Mouse (Mus musculus) C2C12 (cell line): ENCODE data around the gene Gm20388. TPM values are rescaled to one million over a fixed set of nuclear protein-coding genes. Genes with fewer than 3 reads are reported as not detected.

Experiments
- H3K27me3 ChIP-seq: one replicate; pipeline ENCODE4 v1.6.1; 2011; ENCODE audit not compliant: control insufficient read depth, insufficient read depth, insufficient read length
- H3K36me3 ChIP-seq: one replicate; pipeline ENCODE4 v1.6.1; 2011; ENCODE audit not compliant: control insufficient read depth, insufficient read depth
- H3K4me3 ChIP-seq: one replicate; pipeline ENCODE4 v1.5.1; 2011; ENCODE audit warnings: mild to moderate bottlenecking, control low read depth; ENCODE audit not compliant: poor library complexity, insufficient read depth, severe bottlenecking
- H3K79me2 ChIP-seq: one replicate; pipeline ENCODE4 v1.6.1; 2011; ENCODE audit not compliant: control insufficient read depth, insufficient read depth
- H3K79me3 ChIP-seq: one replicate; pipeline ENCODE4 v1.6.1; 2011; ENCODE audit warnings: low read depth, control low read depth
- H3ac ChIP-seq: one replicate; pipeline ENCODE3; 2011; ENCODE audit warnings: low read depth; ENCODE audit not compliant: control insufficient read depth, insufficient read length
- CEBPB ChIP-seq: IDR thresholded peaks from one replicate; pipeline ENCODE4 v1.6.1; 2011; ENCODE audit warnings: low read depth, mild to moderate bottlenecking, control low read depth, moderate library complexity
- CTCF ChIP-seq: IDR thresholded peaks from one replicate; pipeline ENCODE4 v1.5.1; 2011; ENCODE audit not compliant: control insufficient read depth, insufficient read depth, insufficient read length
- FOSL1 ChIP-seq: IDR thresholded peaks from one replicate; pipeline ENCODE4 v1.8.0; 2011; ENCODE audit warnings: mild to moderate bottlenecking, low read length; ENCODE audit not compliant: poor library complexity, insufficient read depth, severe bottlenecking
- MAX ChIP-seq: IDR thresholded peaks from one replicate; pipeline ENCODE4 v1.6.1; 2011; ENCODE audit warnings: mild to moderate bottlenecking, control low read depth
- MYOD1 ChIP-seq: IDR thresholded peaks from one replicate; pipeline ENCODE4 v1.6.1; 2011; ENCODE audit warnings: low read depth; ENCODE audit not compliant: control insufficient read depth, insufficient read length
- MYOG ChIP-seq: IDR thresholded peaks from one replicate; pipeline ENCODE4 v1.6.1; 2011; ENCODE audit not compliant: control insufficient read depth, insufficient read length; ENCODE audit errors: extremely low read depth
- USF1 ChIP-seq: IDR thresholded peaks from one replicate; pipeline ENCODE4 v1.6.1; 2011; ENCODE audit warnings: low read depth, mild to moderate bottlenecking, control low read depth, moderate library complexity
- polyA plus RNA-seq: library from polyadenylated mRNA; unstranded; fragments of >200 nt; fragmentation: generic; extraction: Trizol; gene quantifications from one replicate; pipeline ENCODE4 v1.2.1, GENCODE M21; 2012; ENCODE audit warnings: missing spikeins

The Gm20388 gene
- polyA plus RNA-seq, 1 experiment: 15.0 TPM

GRCm38 (mm10) chr8:120180445-120180970 is 269.9 kb downstream of the Gm20388 start:
- H3ac ChIP-seq: no peak overlapping the region
- TF ChIP-seq FOSL1: no peak
- no peak for TF ChIP-seq CEBPB
- no peak for TF ChIP-seq MYOG
- TF ChIP-seq USF1: no peak
- no peak for TF ChIP-seq MYOD1
- TF ChIP-seq CTCF: no peak
- no peak for TF ChIP-seq MAX
- no peaks in the 10 kb centered on the region for H3K27me3 ChIP-seq
- H3K4me3 ChIP-seq: no peak overlapping the region
- no peaks in the 10 kb centered on the region for H3K79me3 ChIP-seq
- H3K36me3 ChIP-seq: no peaks in the 10 kb centered on the region
- H3K79me2 ChIP-seq: no peaks in the 10 kb centered on the region

DNA sequence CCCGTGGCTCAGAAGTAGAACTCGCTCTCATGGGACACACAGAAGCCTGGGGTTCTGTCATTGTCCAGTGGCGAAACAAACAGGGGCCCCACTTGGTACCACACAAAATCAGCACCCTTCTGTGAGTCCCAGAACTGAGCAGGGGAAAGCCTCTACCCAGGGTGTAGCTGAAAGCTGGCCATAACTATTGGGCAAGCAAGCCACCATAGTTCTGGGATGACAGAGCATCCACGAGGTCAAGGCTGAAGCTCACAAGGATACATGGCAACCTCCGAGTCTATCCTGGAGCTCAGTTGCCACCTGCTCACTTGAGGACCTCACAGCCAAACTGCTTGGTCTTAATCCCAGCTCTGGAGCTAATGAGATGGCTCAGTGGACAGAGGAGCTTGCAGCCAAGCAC is 270.6 kb downstream of the Gm20388 start:
- no peaks in the 10 kb centered on the region for H3K27me3 ChIP-seq
- no peak for TF ChIP-seq USF1
- TF ChIP-seq MAX: no peak
- no peak for TF ChIP-seq MYOG
- TF ChIP-seq CTCF: no peak
- TF ChIP-seq CEBPB: no peak
- no peak for TF ChIP-seq FOSL1
- H3K79me2 ChIP-seq: no peaks in the 10 kb centered on the region
- H3K79me3 ChIP-seq: no peaks in the 10 kb centered on the region
- no peaks in the 10 kb centered on the region for H3K36me3 ChIP-seq
- H3ac ChIP-seq: no peak overlapping the region
- H3K4me3 ChIP-seq: no peak overlapping the region

DNA sequence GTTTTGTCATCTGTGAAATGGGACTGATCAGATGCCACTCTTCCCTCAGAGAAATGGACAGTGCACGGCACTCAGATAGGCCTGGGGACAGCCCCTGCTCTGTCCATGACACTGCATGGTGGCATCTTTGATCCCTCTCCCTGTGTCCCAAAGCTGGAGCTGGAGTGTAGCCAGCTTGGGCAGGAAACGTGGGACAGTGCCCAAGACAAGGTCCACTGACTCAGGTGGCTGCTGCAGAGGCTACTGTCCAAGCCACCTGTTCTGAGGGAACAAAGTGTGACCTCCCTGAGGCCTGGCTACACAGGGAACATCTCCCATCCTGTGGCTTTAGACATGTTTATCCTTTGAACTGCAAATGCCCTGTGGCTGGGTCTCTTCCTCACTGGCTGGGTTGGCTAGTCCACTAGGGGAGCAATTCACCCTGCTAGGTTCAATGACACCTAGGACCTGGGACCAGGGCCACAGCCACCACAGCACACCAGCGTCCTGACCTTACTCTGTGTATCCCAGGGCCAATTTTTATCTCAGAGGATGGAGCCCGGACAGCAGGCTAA is 271.3 kb downstream of the Gm20388 start:
- H3K79me3 ChIP-seq: no peaks in the 10 kb centered on the region
- H3ac ChIP-seq: no peak overlapping the region
- H3K36me3 ChIP-seq: no peaks in the 10 kb centered on the region
- H3K4me3 ChIP-seq: no peak overlapping the region
- TF ChIP-seq MAX (no peak), CTCF (no peak)
- no peaks in the 10 kb centered on the region for H3K27me3 ChIP-seq
- H3K79me2 ChIP-seq: no peaks in the 10 kb centered on the region

GRCm38 (mm10) chr8:120184366-120184765 is 273.7 kb downstream of the Gm20388 start:
- H3K79me2 ChIP-seq: no peaks in the 10 kb centered on the region
- no peak overlapping the region for H3K4me3 ChIP-seq
- TF ChIP-seq USF1: no peak
- peak; percentile 90 for TF ChIP-seq MYOD1
- H3K79me3 ChIP-seq: no peaks in the 10 kb centered on the region
- no peak overlapping the region for H3ac ChIP-seq
- no peaks in the 10 kb centered on the region for H3K36me3 ChIP-seq
- no peaks in the 10 kb centered on the region for H3K27me3 ChIP-seq

- no peaks in the 10 kb centered on the region for H3K79me2 ChIP-seq
- no peak for TF ChIP-seq FOSL1
- peak; percentile 23 for TF ChIP-seq MYOD1
- no peak for TF ChIP-seq USF1
- TF ChIP-seq MAX: no peak
- no peak for TF ChIP-seq CEBPB
- no peak for TF ChIP-seq MYOG
- H3K4me3 ChIP-seq: no peak overlapping the region
- H3K79me3 ChIP-seq: no peaks in the 10 kb centered on the region
- peak overlapping the region; percentile 32 for H3ac ChIP-seq
- H3K27me3 ChIP-seq: no peaks in the 10 kb centered on the region
- H3K36me3 ChIP-seq: no peaks in the 10 kb centered on the region
These were observed 274.5 kb downstream of the Gm20388 start for GRCm38 (mm10) chr8:120184850-120185792.

- H3K4me3 ChIP-seq: no peak overlapping the region
- no peak for TF ChIP-seq FOSL1
- no peaks in the 10 kb centered on the region for H3K36me3 ChIP-seq
- H3ac ChIP-seq: no peak overlapping the region
- H3K27me3 ChIP-seq: no peaks in the 10 kb centered on the region
- H3K79me2 ChIP-seq: no peaks in the 10 kb centered on the region
- no peaks in the 10 kb centered on the region for H3K79me3 ChIP-seq
These were observed 275.8 kb downstream of the Gm20388 start for GRCm38 (mm10) chr8:120186454-120186853.
